Mouse (Mus musculus) C2C12 (cell line): Measurements from ENCODE around the gene Klhl35. TPM values are rescaled to one million over a fixed set of nuclear protein-coding genes. Genes with fewer than 3 reads are reported as not detected.

Experiments
- H3K27me3 ChIP-seq: one replicate; pipeline ENCODE4 v1.6.1; 2011; ENCODE audit not compliant: control insufficient read depth, insufficient read depth, insufficient read length
- H3K36me3 ChIP-seq: one replicate; pipeline ENCODE4 v1.6.1; 2011; ENCODE audit not compliant: control insufficient read depth, insufficient read depth
- H3K4me3 ChIP-seq: one replicate; pipeline ENCODE4 v1.5.1; 2011; ENCODE audit warnings: mild to moderate bottlenecking, control low read depth; ENCODE audit not compliant: poor library complexity, insufficient read depth, severe bottlenecking
- H3K79me2 ChIP-seq: one replicate; pipeline ENCODE4 v1.6.1; 2011; ENCODE audit not compliant: control insufficient read depth, insufficient read depth
- H3K79me3 ChIP-seq: one replicate; pipeline ENCODE4 v1.6.1; 2011; ENCODE audit warnings: low read depth, control low read depth
- H3ac ChIP-seq: one replicate; pipeline ENCODE3; 2011; ENCODE audit warnings: low read depth; ENCODE audit not compliant: control insufficient read depth, insufficient read length
- CEBPB ChIP-seq: IDR thresholded peaks from one replicate; pipeline ENCODE4 v1.6.1; 2011; ENCODE audit warnings: low read depth, mild to moderate bottlenecking, control low read depth, moderate library complexity
- CTCF ChIP-seq: IDR thresholded peaks from one replicate; pipeline ENCODE4 v1.5.1; 2011; ENCODE audit not compliant: control insufficient read depth, insufficient read depth, insufficient read length
- FOSL1 ChIP-seq: IDR thresholded peaks from one replicate; pipeline ENCODE4 v1.8.0; 2011; ENCODE audit warnings: mild to moderate bottlenecking, low read length; ENCODE audit not compliant: poor library complexity, insufficient read depth, severe bottlenecking
- MAX ChIP-seq: IDR thresholded peaks from one replicate; pipeline ENCODE4 v1.6.1; 2011; ENCODE audit warnings: mild to moderate bottlenecking, control low read depth
- MYOD1 ChIP-seq: IDR thresholded peaks from one replicate; pipeline ENCODE4 v1.6.1; 2011; ENCODE audit warnings: low read depth; ENCODE audit not compliant: control insufficient read depth, insufficient read length
- MYOG ChIP-seq: IDR thresholded peaks from one replicate; pipeline ENCODE4 v1.6.1; 2011; ENCODE audit not compliant: control insufficient read depth, insufficient read length; ENCODE audit errors: extremely low read depth
- USF1 ChIP-seq: IDR thresholded peaks from one replicate; pipeline ENCODE4 v1.6.1; 2011; ENCODE audit warnings: low read depth, mild to moderate bottlenecking, control low read depth, moderate library complexity
- polyA plus RNA-seq: library from polyadenylated mRNA; unstranded; fragments of >200 nt; fragmentation: generic; extraction: Trizol; gene quantifications from one replicate; pipeline ENCODE4 v1.2.1, GENCODE M21; 2012; ENCODE audit warnings: missing spikeins

Klhl35 gene
- polyA plus RNA-seq, 1 experiment: not detected

- peak within 1 kb of the TSS; percentile 50 for H3ac ChIP-seq
- peaks cover 49% of the 10 kb centered on the region for H3K79me2 ChIP-seq
- H3K36me3 ChIP-seq: peaks cover 35% of the 10 kb centered on the region
- peak within 1 kb of the TSS; percentile 85 for H3K4me3 ChIP-seq
- no peaks in the 10 kb centered on the region for H3K27me3 ChIP-seq
- peaks cover 33% of the 10 kb centered on the region for H3K79me3 ChIP-seq
- TF ChIP-seq MYOD1 (no peak), MAX (peak; percentile 65)
Observed at GRCm38 (mm10) chr7:99483271-99483923, 17.6 kb downstream of the Klhl35 start, which contains the start of gene Rps3. TSS of gene Rps3 (minus strand) at chr7:99483738.

DNA sequence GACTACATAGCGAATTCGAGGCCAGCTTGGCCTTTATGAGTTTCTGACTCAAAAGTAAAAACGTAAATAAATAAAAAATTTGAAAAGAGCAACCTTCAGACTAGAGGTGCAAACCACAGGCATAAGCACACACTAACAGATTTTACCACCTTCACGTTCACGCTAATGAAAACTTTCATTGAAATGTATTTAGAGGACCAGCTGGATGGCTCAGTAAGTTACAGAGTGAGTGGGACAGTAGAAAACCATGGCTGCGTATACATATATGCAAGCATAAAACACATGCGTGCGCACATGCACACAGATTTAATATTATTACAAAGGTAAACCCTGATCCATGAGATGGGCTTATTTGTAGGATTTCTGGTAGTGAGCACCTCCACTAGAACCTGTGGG is 18.1 kb downstream of the Klhl35 start:
- peaks cover 33% of the 10 kb centered on the region for H3K79me3 ChIP-seq
- H3K79me2 ChIP-seq: peaks cover 46% of the 10 kb centered on the region
- H3K36me3 ChIP-seq: peaks cover 34% of the 10 kb centered on the region
- no peaks in the 10 kb centered on the region for H3K27me3 ChIP-seq
- TF ChIP-seq MYOG: no peak
- no peak for TF ChIP-seq CTCF
- no peak for TF ChIP-seq MYOD1
- no peak for TF ChIP-seq CEBPB
- TF ChIP-seq FOSL1: no peak
- TF ChIP-seq MAX: no peak
- TF ChIP-seq USF1: no peak
- H3K4me3 ChIP-seq: no peak overlapping the region
- H3ac ChIP-seq: no peak overlapping the region

DNA sequence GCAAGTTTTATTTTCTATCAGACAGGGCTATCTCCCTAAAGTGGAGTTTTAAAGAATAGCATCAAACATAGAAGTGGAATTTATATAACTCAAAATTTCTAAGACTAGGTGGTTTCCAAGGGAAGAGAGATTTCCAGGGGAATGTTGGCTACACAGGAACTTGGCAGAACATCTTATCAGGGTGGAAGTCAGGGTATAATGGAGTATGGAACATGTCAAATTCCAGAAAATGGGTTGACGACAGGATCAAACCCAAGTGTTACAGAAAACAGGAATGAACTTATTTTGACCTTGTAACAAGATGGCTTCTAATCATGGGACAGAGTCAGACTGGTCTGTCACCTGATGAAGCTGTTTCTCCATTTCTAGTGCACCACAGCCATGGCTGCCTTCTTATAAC is 18.9 kb downstream of the Klhl35 start:
- Histone ChIP-seq H3ac (no peak overlapping the region), H3K36me3 (peaks cover 26% of the 10 kb centered on the region), H3K79me2 (peaks cover 38% of the 10 kb centered on the region), H3K27me3 (no peaks in the 10 kb centered on the region), H3K4me3 (no peak overlapping the region), H3K79me3 (peaks cover 29% of the 10 kb centered on the region)
- TF ChIP-seq USF1: no peak
- TF ChIP-seq MAX: no peak
- no peak for TF ChIP-seq MYOD1
- TF ChIP-seq FOSL1: no peak
- no peak for TF ChIP-seq CEBPB
- TF ChIP-seq MYOG: no peak

DNA sequence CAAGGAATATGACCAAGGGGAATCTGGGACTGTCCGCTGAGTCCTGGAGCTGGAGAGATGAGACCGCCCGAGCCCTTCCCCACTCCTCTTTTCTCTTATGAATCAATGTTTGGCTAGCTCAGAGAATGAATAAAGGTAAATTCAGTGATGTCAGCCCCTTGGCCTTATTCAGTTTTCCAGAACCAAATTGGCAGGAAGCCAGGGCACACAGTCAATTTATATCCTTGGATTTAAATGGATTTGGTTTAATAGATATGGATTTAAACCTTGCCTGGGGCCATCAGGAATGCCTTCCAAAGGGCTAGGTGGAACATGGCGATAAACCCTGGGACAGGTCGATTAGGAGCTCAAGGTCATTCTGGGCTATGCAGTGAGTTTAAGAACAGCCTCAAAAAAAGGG is 23.9 kb downstream of the Klhl35 start:
- no peaks in the 10 kb centered on the region for H3K79me3 ChIP-seq
- H3K27me3 ChIP-seq: no peaks in the 10 kb centered on the region
- H3K36me3 ChIP-seq: no peaks in the 10 kb centered on the region
- no peaks in the 10 kb centered on the region for H3K79me2 ChIP-seq
- H3ac ChIP-seq: no peak overlapping the region
- no peak overlapping the region for H3K4me3 ChIP-seq
- no peak for TF ChIP-seq FOSL1
- no peak for TF ChIP-seq MYOG
- TF ChIP-seq USF1: no peak
- TF ChIP-seq MYOD1: no peak
- no peak for TF ChIP-seq CEBPB
- no peak for TF ChIP-seq MAX
- TF ChIP-seq CTCF: no peak

- Histone ChIP-seq H3K4me3 (no peak overlapping the region), H3K79me3 (no peaks in the 10 kb centered on the region), H3K36me3 (no peaks in the 10 kb centered on the region), H3K79me2 (no peaks in the 10 kb centered on the region), H3K27me3 (peaks cover 6% of the 10 kb centered on the region), H3ac (no peak overlapping the region)
- TF ChIP-seq USF1: no peak
Observed at GRCm38 (mm10) chr7:99499128-99499527, 33.3 kb downstream of the Klhl35 start.

DNA sequence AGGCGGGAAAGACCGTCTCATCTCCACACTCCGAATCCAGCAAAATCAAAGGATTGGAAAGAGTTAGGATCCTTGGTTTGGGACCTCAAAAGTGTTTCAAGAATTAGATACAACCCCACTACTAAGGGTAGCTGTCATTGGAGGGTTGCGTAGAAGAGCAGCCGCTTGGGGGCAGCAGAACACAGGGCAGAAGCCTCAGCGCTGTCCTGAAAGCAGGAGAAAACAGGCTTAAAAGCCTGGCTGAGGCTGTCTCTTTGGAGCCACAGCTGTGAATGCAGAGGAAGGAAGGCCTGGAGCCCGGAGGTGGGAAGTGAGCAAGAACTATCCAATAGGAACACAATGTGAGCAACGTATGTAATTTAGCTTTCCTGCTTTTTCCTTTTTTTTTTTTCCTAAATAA is 34.4 kb downstream of the Klhl35 start:
- Histone ChIP-seq H3K79me2 (no peaks in the 10 kb centered on the region), H3ac (no peak overlapping the region), H3K79me3 (no peaks in the 10 kb centered on the region), H3K36me3 (no peaks in the 10 kb centered on the region), H3K27me3 (peaks cover 6% of the 10 kb centered on the region), H3K4me3 (no peak overlapping the region)
- TF ChIP-seq CTCF: peak; percentile 77
- no peak for TF ChIP-seq MAX
